Mouse (Mus musculus) neutrophil, adult 5-6 weeks (primary cell): Measurements from ENCODE around the gene Stap1. TPM values are rescaled to one million over a fixed set of nuclear protein-coding genes. Genes with fewer than 3 reads are reported as not detected.

ENCODE experiments used
- ATAC-seq: fragments of 151-379, 151-347 bp; 2 replicates; pipeline ENCODE4 v1.8.0; 2017; ENCODE audit warnings: mild to moderate bottlenecking, moderate TSS enrichment; ENCODE audit not compliant: insufficient number of reproducible peaks, poor library complexity, low FRiP score, severe bottlenecking; ENCODE audit errors: extremely low read depth
- total RNA-seq: library from RNA; stranded (forward); fragments of 200-1000 nt; gene quantifications from 2 replicates; pipeline ENCODE4 v1.2.3, GENCODE M21; 2017

Gene Stap1
- total RNA-seq, 1 experiment from 2014 or later: 269 TPM

- no peak for ATAC-seq
These were observed 42.5 kb downstream of the Stap1 start for GRCm38 (mm10) chr5:86113997-86114396.

GRCm38 (mm10) chr5:86118457-86119094 is 47.0 kb downstream of the Stap1 start:
- ATAC-seq: no peak

GRCm38 (mm10) chr5:86128749-86129148 is 57.2 kb downstream of the Stap1 start:
- ATAC-seq: no peak

- ATAC-seq: no peak
These were observed 58.3 kb downstream of the Stap1 start for GRCm38 (mm10) chr5:86129828-86130227.

Other genes with a start within 250 kb of the Stap1 start
- 19.5 and 25.7 TPM in 2 replicates for gene Cenpc1, start 6.2 kb upstream of the Stap1 start, total RNA-seq
- gene Uba6, start 101.1 kb downstream of the Stap1 start, total RNA-seq: 21.9 and 23.3 TPM in 2 replicates
- gene Gnrhr, start 126.2 kb downstream of the Stap1 start, total RNA-seq: not detected in 2 replicates
- not detected in 2 replicates for gene Tmprss11c, start 217.6 kb downstream of the Stap1 start, total RNA-seq